8 mouse cellular contexts compared by ENCODE assay signal in genomic region chr7:27486770-27487697, GRCm38 (mm10). TPM values are rescaled to one million over a fixed set of nuclear protein-coding genes. Genes with fewer than 3 reads are reported as not detected.
DNase-seq lines count a peak whose midpoint lies in the region; ATAC-seq lines count a peak whose summit lies in the region.

Gene Sertad1, plus strand, starts transcription at chr7:27486910.

- peaks cover 5% of the 10 kb centered on the region; the same call in 1 of the 2 replicates for H3K36me3 ChIP-seq in hindbrain, embryonic 12.5 days

- peak; percentile 97 for ATAC-seq in hindbrain, embryonic 12.5 days (ENCODE audit: low FRiP score)

- H3K27ac ChIP-seq in hindbrain, embryonic 12.5 days, result peak within 1 kb of the TSS; percentile 93

- peak; percentile 99 for DNase-seq in NIH3T3 (ENCODE audit: low read depth)
- DNase-seq in cerebellum, postnatal 10 days, result peak; percentile 99 to 100
- peak; percentile 99 for DNase-seq in frontal cortex, postnatal 10 days (ENCODE audit: low spot score in 2 of 2)
- peak; percentile 94 for DNase-seq in layer of hippocampus, postnatal 25 days (ENCODE audit: extremely low spot score in 1 of 2, low spot score in 1 of 2)
- peak; percentile 100 for DNase-seq in lung, postnatal 25 days (ENCODE audit: low spot score)
- DNase-seq in retina, embryonic 14.5 days (ENCODE audit: low spot score), result peak; percentile 99
- peak; percentile 100 for DNase-seq in thymus, postnatal 4 days

- H3K9me3 ChIP-seq in hindbrain, embryonic 12.5 days (replicated peaks), result no peaks in the 10 kb centered on the region

- peaks cover 21% of the 10 kb centered on the region for H3K4me1 ChIP-seq in hindbrain, embryonic 12.5 days

- peaks cover 18% of the 10 kb centered on the region; the same call in 1 of the 2 replicates for H3K27me3 ChIP-seq in hindbrain, embryonic 12.5 days

- peak within 1 kb of the TSS; percentile 83 for H3K9ac ChIP-seq in hindbrain, embryonic 12.5 days

- under 1% methylated on average over 63 of the region's 80 CpGs for WGBS in hindbrain, embryonic 12.5 days

- peak within 1 kb of the TSS; percentile 55 for H3K4me2 ChIP-seq in hindbrain, embryonic 12.5 days (replicated peaks)

- H3K4me3 ChIP-seq in hindbrain, embryonic 12.5 days, result peak within 1 kb of the TSS; percentile 73

RNA-seq across cellular contexts. Expression of gene Sertad1, which starts in this region (rescaled TPM):
- 17.5 TPM in 2 replicates for polyA plus RNA-seq in hindbrain, embryonic 12.5 days (2016; fragmentation: Nextera tagmentation; extraction: Ambion mirVana)
- total RNA-seq in layer of hippocampus, postnatal 25 days (2021), result 1 to 10 TPM; 7.0 to 7.3 TPM

Comparison
In these comparisons a context has a peak if more than half of its experiments do, and no peak if none do; other contexts are left out.
1. Peak in every context shown above with its lines: DNase-seq, ATAC-seq, H3K4me3 ChIP-seq and H3K27ac ChIP-seq.